Mouse (Mus musculus): ENCODE data around the gene Tead3.

Tead3 gene

GRCm38 (mm10) chr17:28308297-28309195 lies 42.1 kb downstream of the Tead3 start:
- DNase-seq (ENCODE audit: low read depth, low spot score), result peak; percentile 50

- DNase-seq (ENCODE audit: low read depth, low spot score), result no peak
Observed at GRCm38 (mm10) chr17:28305172-28305571, 45.4 kb downstream of the Tead3 start.

GRCm38 (mm10) chr17:28300850-28301249 lies 49.8 kb downstream of the Tead3 start:
- no peak for DNase-seq (ENCODE audit: low read depth, low spot score)

- no peak for DNase-seq (ENCODE audit: low read depth, low spot score)
Observed at GRCm38 (mm10) chr17:28300323-28300722, 50.3 kb downstream of the Tead3 start.

- DNase-seq (ENCODE audit: low read depth, low spot score), result no peak
Observed at GRCm38 (mm10) chr17:28299669-28300320, 50.8 kb downstream of the Tead3 start.

- no peak for DNase-seq (ENCODE audit: low read depth, low spot score)
Observed at GRCm38 (mm10) chr17:28298888-28299287, 51.7 kb downstream of the Tead3 start.

- no peak for DNase-seq (ENCODE audit: low read depth, low spot score)
Observed at GRCm38 (mm10) chr17:28294449-28295333, 55.9 kb downstream of the Tead3 start.

GRCm38 (mm10) chr17:28293716-28294115 lies 56.9 kb downstream of the Tead3 start:
- no peak for DNase-seq (ENCODE audit: low read depth, low spot score)

GRCm38 (mm10) chr17:28291346-28291745 lies 59.3 kb downstream of the Tead3 start:
- DNase-seq (ENCODE audit: low read depth, low spot score), result no peak

- DNase-seq (ENCODE audit: low read depth, low spot score), result no peak
Observed at GRCm38 (mm10) chr17:28290671-28291070, 59.9 kb downstream of the Tead3 start.

- no peak for DNase-seq (ENCODE audit: low read depth, low spot score)
Observed at GRCm38 (mm10) chr17:28290262-28290661, 60.4 kb downstream of the Tead3 start.

- DNase-seq (ENCODE audit: low read depth, low spot score), result no peak
Observed at GRCm38 (mm10) chr17:28287980-28288379, 62.6 kb downstream of the Tead3 start.

GRCm38 (mm10) chr17:28287578-28287977 lies 63.0 kb downstream of the Tead3 start:
- no peak for DNase-seq (ENCODE audit: low read depth, low spot score)

GRCm38 (mm10) chr17:28286964-28287363 lies 63.7 kb downstream of the Tead3 start:
- DNase-seq (ENCODE audit: low read depth, low spot score), result no peak

- DNase-seq (ENCODE audit: low read depth, low spot score), result no peak
Observed at GRCm38 (mm10) chr17:28286133-28286532, 64.5 kb downstream of the Tead3 start.

GRCm38 (mm10) chr17:28283199-28283598 lies 67.4 kb downstream of the Tead3 start:
- DNase-seq (ENCODE audit: low read depth, low spot score), result no peak

GRCm38 (mm10) chr17:28281866-28282441 lies 68.7 kb downstream of the Tead3 start:
- DNase-seq (ENCODE audit: low read depth, low spot score), result no peak
